Mouse (Mus musculus): ENCODE measurements around the gene Mkks. TPM values are rescaled to one million over a fixed set of nuclear protein-coding genes. Genes with fewer than 3 reads are reported as not detected.
"Not testable (repeated sequence)": the region's sequence is repeated elsewhere in the genome, so short reads cannot be mapped to it uniquely, and the experiment has no call there.

The Mkks gene
- polyA plus RNA-seq, 1 experiment from 2014 or later = 12.1 TPM

GRCm38 (mm10) chr2:136896131-136896530 lies 4.9 kb upstream of the Mkks start:
- WGBS = 67% methylated on average over 2 of the region's 2 CpGs

GRCm38 (mm10) chr2:136894494-136894893 lies 3.3 kb upstream of the Mkks start:
- Histone ChIP-seq H3K4me2 (no peak overlapping the region), H3K9ac (no peak overlapping the region), H3K36me3 (no peaks in the 10 kb centered on the region), H3K4me1 (peaks cover 11% of the 10 kb centered on the region), H3K27me3 (no peaks in the 10 kb centered on the region), H3K27ac (no peak overlapping the region), H3K9me3 (no peaks in the 10 kb centered on the region), H3K4me3 (no peak overlapping the region)
- ATAC-seq (ENCODE audit: borderline replicate concordance, extremely low read depth, low FRiP score, low TSS enrichment) = no peak
- WGBS = 79% methylated on average over 2 of the region's 2 CpGs

More at GRCm38 (mm10) chr2:136896131-136896530, 4.9 kb upstream of the Mkks start:
- no peak overlapping the region for H3K4me3 ChIP-seq
- no peak overlapping the region for H3K27ac ChIP-seq
- no peak overlapping the region for H3K9ac ChIP-seq
- peaks cover 4% of the 10 kb centered on the region for H3K4me1 ChIP-seq
- no peaks in the 10 kb centered on the region for H3K36me3 ChIP-seq
- no peaks in the 10 kb centered on the region for H3K9me3 ChIP-seq
- no peaks in the 10 kb centered on the region for H3K27me3 ChIP-seq
- ATAC-seq (ENCODE audit: borderline replicate concordance, extremely low read depth, low FRiP score, low TSS enrichment) = no peak
- H3K4me2 ChIP-seq = no peak overlapping the region

GRCm38 (mm10) chr2:136891951-136892371 lies 772 bp upstream of the Mkks start:
- peak; percentile 88 for ATAC-seq (ENCODE audit: borderline replicate concordance, extremely low read depth, low FRiP score, low TSS enrichment)
- no peaks in the 10 kb centered on the region for H3K27me3 ChIP-seq
- H3K9ac ChIP-seq = peak overlapping the region; percentile 58
- no peaks in the 10 kb centered on the region for H3K36me3 ChIP-seq
- H3K4me3 ChIP-seq = peak overlapping the region; percentile 91
- H3K4me1 ChIP-seq = peaks cover 11% of the 10 kb centered on the region
- H3K27ac ChIP-seq = peak overlapping the region; percentile 97
- 0% methylated on average over 23 of the region's 23 CpGs for WGBS
- H3K4me2 ChIP-seq = peak overlapping the region; percentile 51
- no peaks in the 10 kb centered on the region for H3K9me3 ChIP-seq

- not testable (repeated sequence) for H3K36me3 ChIP-seq
- WGBS = 6% methylated on average over 15 of the region's 15 CpGs
- ATAC-seq (ENCODE audit: borderline replicate concordance, extremely low read depth, low FRiP score, low TSS enrichment) = peak; percentile 51
Observed at GRCm38 (mm10) chr2:136890716-136891067, 497 bp downstream of the Mkks start.

GRCm38 (mm10) chr2:136886846-136887245 lies 4.3 kb downstream of the Mkks start:
- no peak overlapping the region for H3K4me2 ChIP-seq
- WGBS = 54% methylated on average over 4 of the region's 4 CpGs
- peaks cover 24% of the 10 kb centered on the region for H3K36me3 ChIP-seq
- ATAC-seq (ENCODE audit: borderline replicate concordance, extremely low read depth, low FRiP score, low TSS enrichment) = no peak
- H3K9me3 ChIP-seq = no peaks in the 10 kb centered on the region
- H3K27ac ChIP-seq = no peak overlapping the region
- no peak overlapping the region for H3K4me3 ChIP-seq
- peaks cover 7% of the 10 kb centered on the region; the same call in 1 of the 2 replicates for H3K4me1 ChIP-seq
- no peak overlapping the region for H3K9ac ChIP-seq
- no peaks in the 10 kb centered on the region for H3K27me3 ChIP-seq

More at GRCm38 (mm10) chr2:136890716-136891067, 497 bp downstream of the Mkks start:
- Histone ChIP-seq H3K4me2 (peak overlapping the region; percentile 51), H3K4me3 (peak overlapping the region; percentile 91), H3K27ac (peak overlapping the region; percentile 97), H3K4me1 (peaks cover 11% of the 10 kb centered on the region), H3K9ac (peak overlapping the region; percentile 85)
- not testable (repeated sequence) for H3K27me3 ChIP-seq, H3K9me3 ChIP-seq

- H3K27me3 ChIP-seq = no peaks in the 10 kb centered on the region
- H3K9ac ChIP-seq = no peak within 1 kb of the TSS
- H3K36me3 ChIP-seq = peaks cover 36% of the 10 kb centered on the region
- H3K4me3 ChIP-seq = no peak within 1 kb of the TSS
- WGBS = 94% methylated on average over 2 of the region's 2 CpGs
- no peak for ATAC-seq (ENCODE audit: borderline replicate concordance, extremely low read depth, low FRiP score, low TSS enrichment)
- H3K27ac ChIP-seq = no peak within 1 kb of the TSS
- peaks cover 7% of the 10 kb centered on the region; the same call in 1 of the 2 replicates for H3K4me1 ChIP-seq
- no peaks in the 10 kb centered on the region for H3K9me3 ChIP-seq
- H3K4me2 ChIP-seq = no peak within 1 kb of the TSS
Observed at GRCm38 (mm10) chr2:136885579-136885978, 5.6 kb downstream of the Mkks start, which contains the start of gene AL731706.2. TSS of gene AL731706.2 (minus strand) at chr2:136885679.

GRCm38 (mm10) chr2:136854543-136855388 lies 36.4 kb downstream of the Mkks start:
- no peak for ATAC-seq (ENCODE audit: borderline replicate concordance, extremely low read depth, low FRiP score, low TSS enrichment)
- 58% methylated on average over 5 of the region's 5 CpGs for WGBS

GRCm38 (mm10) chr2:136850366-136850765 lies 40.8 kb downstream of the Mkks start:
- ATAC-seq (ENCODE audit: borderline replicate concordance, extremely low read depth, low FRiP score, low TSS enrichment) = no peak

More at GRCm38 (mm10) chr2:136854543-136855388, 36.4 kb downstream of the Mkks start:
- Histone ChIP-seq H3K27ac (no peak overlapping the region), H3K36me3 (no peaks in the 10 kb centered on the region), H3K4me1 (no peaks in the 10 kb centered on the region), H3K9me3 (no peaks in the 10 kb centered on the region), H3K4me2 (no peak overlapping the region), H3K4me3 (no peak overlapping the region), H3K27me3 (no peaks in the 10 kb centered on the region), H3K9ac (no peak overlapping the region)

GRCm38 (mm10) chr2:136837994-136838393 lies 53.2 kb downstream of the Mkks start:
- Histone ChIP-seq H3K4me3 (no peak overlapping the region), H3K9me3 (no peaks in the 10 kb centered on the region), H3K4me1 (0 out of 2 replicates have a peak, but pooled peaks cover 2% of the 10 kb centered on the region), H3K27me3 (no peaks in the 10 kb centered on the region), H3K9ac (no peak overlapping the region), H3K27ac (no peak overlapping the region), H3K4me2 (no peak overlapping the region), H3K36me3 (no peaks in the 10 kb centered on the region)
- 40% methylated on average over 1 of the region's 1 CpGs for WGBS
- ATAC-seq (ENCODE audit: borderline replicate concordance, extremely low read depth, low FRiP score, low TSS enrichment) = no peak

More at GRCm38 (mm10) chr2:136850366-136850765, 40.8 kb downstream of the Mkks start:
- Histone ChIP-seq H3K9me3 (no peaks in the 10 kb centered on the region), H3K4me1 (no peaks in the 10 kb centered on the region), H3K4me2 (no peak overlapping the region), H3K4me3 (no peak overlapping the region), H3K27ac (no peak overlapping the region), H3K9ac (no peak overlapping the region), H3K27me3 (no peaks in the 10 kb centered on the region), H3K36me3 (no peaks in the 10 kb centered on the region)
- 51% methylated on average over 3 of the region's 3 CpGs for WGBS

GRCm38 (mm10) chr2:136835882-136836281 lies 55.3 kb downstream of the Mkks start:
- H3K9ac ChIP-seq = no peak overlapping the region
- no peaks in the 10 kb centered on the region for H3K27me3 ChIP-seq
- no peak overlapping the region for H3K4me2 ChIP-seq
- H3K9me3 ChIP-seq = no peaks in the 10 kb centered on the region
- no peak for ATAC-seq (ENCODE audit: borderline replicate concordance, extremely low read depth, low FRiP score, low TSS enrichment)
- 0 out of 2 replicates have a peak, but pooled peaks cover 3% of the 10 kb centered on the region for H3K4me1 ChIP-seq
- no peak overlapping the region for H3K27ac ChIP-seq
- H3K4me3 ChIP-seq = no peak overlapping the region
- no peaks in the 10 kb centered on the region for H3K36me3 ChIP-seq
- 65% methylated on average over 3 of the region's 3 CpGs for WGBS

- H3K36me3 ChIP-seq = no peaks in the 10 kb centered on the region
- H3K4me3 ChIP-seq = no peak overlapping the region
- 41% methylated on average over 1 of the region's 1 CpGs for WGBS
- no peaks in the 10 kb centered on the region for H3K9me3 ChIP-seq
- peak; percentile 69; the same call in 1 of the 2 replicates for ATAC-seq (ENCODE audit: borderline replicate concordance, extremely low read depth, low FRiP score, low TSS enrichment)
- H3K4me1 ChIP-seq = 0 out of 2 replicates have a peak, but pooled peaks cover 3% of the 10 kb centered on the region
- H3K27ac ChIP-seq = no peak overlapping the region
- no peaks in the 10 kb centered on the region for H3K27me3 ChIP-seq
- H3K4me2 ChIP-seq = no peak overlapping the region
- H3K9ac ChIP-seq = no peak overlapping the region
Observed at GRCm38 (mm10) chr2:136834715-136835075, 56.5 kb downstream of the Mkks start.

- no peak overlapping the region for H3K4me3 ChIP-seq
- no peak overlapping the region for H3K9ac ChIP-seq
- no peaks in the 10 kb centered on the region for H3K36me3 ChIP-seq
- no peaks in the 10 kb centered on the region for H3K9me3 ChIP-seq
- no peak for ATAC-seq (ENCODE audit: borderline replicate concordance, extremely low read depth, low FRiP score, low TSS enrichment)
- no peak overlapping the region for H3K4me2 ChIP-seq
- H3K27ac ChIP-seq = no peak overlapping the region
- H3K27me3 ChIP-seq = no peaks in the 10 kb centered on the region
- 0 out of 2 replicates have a peak, but pooled peaks cover 3% of the 10 kb centered on the region for H3K4me1 ChIP-seq
- WGBS = 65% methylated on average over 3 of the region's 3 CpGs
Observed at GRCm38 (mm10) chr2:136833976-136834714, 57.0 kb downstream of the Mkks start.

All from lung, embryonic 15.5 days (tissue).